Mouse (Mus musculus) Patski (cell line): ENCODE measurements around the gene Dhdh. TPM values are rescaled to one million over a fixed set of nuclear protein-coding genes. Genes with fewer than 3 reads are reported as not detected.
A peak's percentile ranks its signal among the peaks of the same experiment; 100 is the strongest.
"Not testable (repeated sequence)": the region's sequence is repeated elsewhere in the genome, so short reads cannot be mapped to it uniquely, and the experiment has no call there.

Source experiments
- ATAC-seq: fragments of 100-300 bp; one replicate; pipeline ENCODE4 v1.8.0; 2021
- CTCF ChIA-PET: fragments of 350-600 bp; sonication (Branson Sonifier 250); formaldehyde crosslinking; loops from one replicate; lab custom pipeline; 2022; ENCODE audit warnings: inconsistent platforms; lab: Charles Lee
- POLR2A ChIA-PET: fragments of 350-600 bp; sonication (Branson Sonifier 250); formaldehyde crosslinking; loops from one replicate; lab custom pipeline; 2022; ENCODE audit warnings: antibody characterized with exemption, inconsistent platforms; lab: Charles Lee
- DNase-seq: peaks from one replicate; pipeline ENCODE4 v3.0.0-alpha.2; 2011; ENCODE audit warnings: low read depth, low spot score
- H3K27me3 ChIP-seq: fragments of 371-371 bp; one replicate; pipeline ENCODE4 v1.5.1; 2021
- CTCF ChIP-seq: fragments of 100-300 bp; IDR thresholded peaks from one replicate; pipeline ENCODE4 v1.5.1; 2021
- in situ Hi-C: fragments of 300-500 bp; cut with MboI; formaldehyde crosslinking; loops from 3 replicates; pipeline ENCODE4 v1.11.1; 2018; ENCODE audit warnings: low pct_unique_long_range_greater_than_20kb, mixed read lengths
- polyA plus RNA-seq: library from polyadenylated mRNA; unstranded; gene quantifications from one replicate; pipeline ENCODE4 v1.2.3, GENCODE M21; 2021

The Dhdh gene
- polyA plus RNA-seq, 1 experiment from 2014 or later, result 0.06 TPM

DNA sequence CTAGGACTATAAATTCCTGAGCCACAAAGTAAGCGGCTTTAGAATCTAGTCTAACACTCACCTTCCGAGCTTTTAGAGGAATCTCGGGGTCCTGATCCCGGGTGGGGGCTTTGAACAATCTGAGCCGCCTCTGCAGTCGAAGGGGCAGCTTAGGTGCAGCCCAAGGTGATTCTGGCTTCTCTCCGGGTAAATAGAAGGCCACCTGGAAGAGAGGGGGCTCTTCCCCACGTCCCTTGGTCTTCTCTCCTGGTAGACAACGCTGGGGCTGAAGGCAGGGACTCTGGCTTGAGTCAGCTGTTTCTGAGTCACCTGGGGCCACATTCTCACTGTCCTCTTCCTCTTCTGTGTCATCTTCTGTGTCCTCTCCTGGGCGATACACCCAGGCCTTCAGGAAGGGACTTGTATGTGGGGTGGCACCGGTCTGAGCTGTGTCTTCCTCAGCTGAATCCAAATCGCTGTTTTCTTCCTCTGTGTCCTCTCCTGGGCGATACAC lies 35.1 kb upstream of the Dhdh start:
- no peaks in the 10 kb centered on the region for H3K27me3 ChIP-seq
- ATAC-seq (no peak), DNase-seq (no peak)
- no peak for TF ChIP-seq CTCF
- in situ Hi-C loops, result no loop called here
- CTCF ChIA-PET, result interaction anchor here (1.0 to 2.6 kb wide), 4 partner anchors 13 to 159 kb away, joined by 4 to 8 read pairs (median 6); partner anchors contain the start of gene Nucb1
- POLR2A ChIA-PET, result interaction anchor here (0.7 kb wide), 1 partner anchor 123 kb away, joined by 3 read pairs; no protein-coding TSS in a partner anchor

DNA sequence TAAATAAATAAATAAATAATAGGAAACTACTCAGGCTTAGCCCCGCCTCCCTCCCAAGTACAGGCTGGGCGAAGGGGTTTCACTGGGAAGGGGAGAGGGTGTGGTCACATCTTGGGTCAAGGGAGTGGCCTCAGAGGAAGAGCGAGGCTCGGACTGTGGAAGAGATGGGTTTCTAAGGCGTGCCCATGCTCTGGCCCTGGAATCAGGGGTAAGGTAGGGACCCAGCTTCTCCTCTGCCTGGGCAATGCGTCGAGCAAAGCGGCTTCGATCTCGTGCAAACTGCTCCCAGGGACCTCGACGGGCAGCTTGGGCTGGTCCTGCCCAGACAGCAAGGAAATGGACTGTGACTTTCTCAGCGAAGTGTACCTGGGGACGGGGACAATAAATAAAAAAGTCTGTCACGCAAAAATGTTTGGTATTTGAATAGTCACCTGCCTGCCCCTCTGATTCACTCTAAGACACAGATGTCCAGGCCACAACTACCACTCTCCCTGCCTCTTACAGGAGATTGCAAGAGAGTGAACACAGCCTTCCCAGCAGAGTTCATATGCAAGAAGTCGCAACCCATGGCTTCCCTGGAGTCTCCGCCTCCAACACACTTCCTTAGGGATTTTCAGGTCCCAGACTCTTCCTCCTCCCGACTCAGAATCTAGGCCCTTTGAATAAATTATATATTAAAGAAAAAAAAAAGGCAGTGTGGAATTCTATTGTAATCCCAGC lies 34.5 kb upstream of the Dhdh start:
- ChIA-PET POLR2A (interaction anchor here (0.7 kb wide), 1 partner anchor 124 kb away, joined by 3 read pairs; no protein-coding TSS in a partner anchor), CTCF (interaction anchor here (1.0 to 2.6 kb wide), 4 partner anchors 13 to 159 kb away, joined by 4 to 8 read pairs (median 6); partner anchors contain the start of gene Nucb1)
- in situ Hi-C loops, result no loop called here
- no peak for TF ChIP-seq CTCF
- no peaks in the 10 kb centered on the region for H3K27me3 ChIP-seq
- ATAC-seq (peak; percentile 14), DNase-seq (no peak)

DNA sequence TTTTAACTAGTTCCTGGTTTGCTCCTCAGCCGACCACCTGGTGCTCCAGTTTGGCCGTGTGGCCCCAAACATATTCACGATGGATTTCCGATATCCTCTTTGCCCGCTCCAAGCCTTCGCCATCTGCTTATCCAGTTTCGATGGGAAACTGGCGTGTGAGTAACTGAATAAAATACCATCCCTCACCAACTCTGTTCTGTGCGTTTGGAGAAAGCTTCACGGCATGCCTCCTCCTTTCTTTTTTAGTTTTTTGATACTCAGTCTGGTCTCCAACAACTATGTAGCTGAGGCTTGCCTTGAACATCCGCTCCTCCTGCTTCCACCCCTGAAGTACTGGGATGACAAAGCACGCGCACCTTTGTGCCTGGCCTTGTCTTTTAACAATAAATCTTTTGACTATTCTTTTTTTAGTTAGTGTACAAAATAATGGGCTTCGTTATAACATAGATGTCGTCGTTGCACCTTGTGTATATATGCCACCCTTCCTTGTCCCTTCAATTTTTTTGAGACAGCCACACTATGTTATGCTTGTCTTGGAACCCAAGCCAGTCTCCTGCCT lies 33.7 kb upstream of the Dhdh start:
- in situ Hi-C loops, result no loop called here
- TF ChIP-seq CTCF, result no peak
- CTCF ChIA-PET, result interaction anchor here (0.6 to 2.6 kb wide), 5 partner anchors 17 to 160 kb away, joined by 3 to 8 read pairs (median 6); no protein-coding TSS in a partner anchor
- no peak for ATAC-seq
- POLR2A ChIA-PET, result interaction anchor here (0.8 to 1.1 kb wide), 2 partner anchors 16 to 47 kb away, joined by 3 to 4 read pairs; no protein-coding TSS in a partner anchor
- no peak for DNase-seq
- H3K27me3 ChIP-seq, result no peaks in the 10 kb centered on the region

GRCm38 (mm10) chr7:45521728-45522184 lies 33.2 kb upstream of the Dhdh start:
- ATAC-seq, result no peak
- in situ Hi-C loops, result no loop called here
- DNase-seq, result no peak
- TF ChIP-seq CTCF, result no peak
- H3K27me3 ChIP-seq, result no peaks in the 10 kb centered on the region
- ChIA-PET POLR2A (interaction anchor here (0.8 to 1.1 kb wide), 2 partner anchors 17 to 47 kb away, joined by 3 to 4 read pairs; no protein-coding TSS in a partner anchor), CTCF (interaction anchor here (0.6 to 2.6 kb wide), 5 partner anchors 17 to 161 kb away, joined by 3 to 8 read pairs (median 6); no protein-coding TSS in a partner anchor)

DNA sequence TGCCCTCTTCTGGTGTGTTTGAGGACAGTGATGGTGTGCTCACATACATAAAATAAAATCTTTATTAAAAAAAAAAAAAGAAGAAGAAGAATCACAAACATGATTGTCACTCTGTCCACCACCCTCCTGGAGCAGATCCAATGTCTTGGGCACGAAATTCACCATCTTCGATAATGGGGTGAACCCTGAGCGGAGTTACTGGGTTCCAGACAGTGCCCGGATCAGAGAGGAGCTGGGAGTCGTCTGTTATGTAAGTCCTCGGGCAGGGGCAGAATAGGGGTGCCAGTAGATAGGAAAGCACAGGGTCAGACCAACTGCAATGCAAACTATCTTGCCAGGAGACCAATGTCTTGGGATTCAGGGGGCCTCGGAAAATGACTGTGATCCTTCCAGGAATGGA lies 32.0 kb upstream of the Dhdh start:
- POLR2A ChIA-PET, result no interaction called here
- CTCF ChIA-PET, result interaction anchor here (1.7 kb wide), 1 partner anchor 41 kb away, joined by 6 read pairs; no protein-coding TSS in a partner anchor
- no peak for TF ChIP-seq CTCF
- in situ Hi-C loops, result no loop called here
- H3K27me3 ChIP-seq, result no peaks in the 10 kb centered on the region
- DNase-seq (no peak), ATAC-seq (no peak)

GRCm38 (mm10) chr7:45519345-45520120 lies 30.9 kb upstream of the Dhdh start:
- DNase-seq, result no peak
- ATAC-seq, result no peak
- no peaks in the 10 kb centered on the region for H3K27me3 ChIP-seq
- TF ChIP-seq CTCF, result no peak
- in situ Hi-C loops, result no loop called here
- POLR2A ChIA-PET, result no interaction called here
- CTCF ChIA-PET, result no interaction called here

GRCm38 (mm10) chr7:45518618-45519017 lies 30.0 kb upstream of the Dhdh start:
- no peaks in the 10 kb centered on the region for H3K27me3 ChIP-seq
- ATAC-seq, result no peak
- in situ Hi-C loops, result no loop called here
- CTCF ChIA-PET, result no interaction called here
- TF ChIP-seq CTCF, result no peak
- POLR2A ChIA-PET, result no interaction called here
- no peak for DNase-seq

GRCm38 (mm10) chr7:45516846-45517245 lies 28.2 kb upstream of the Dhdh start:
- in situ Hi-C loops, DNase-seq, POLR2A ChIA-PET, ATAC-seq, H3K27me3 ChIP-seq, CTCF ChIA-PET: not testable (repeated sequence)

- ATAC-seq (no peak), DNase-seq (no peak)
- CTCF ChIA-PET, result no interaction called here
- no peaks in the 10 kb centered on the region for H3K27me3 ChIP-seq
- POLR2A ChIA-PET, result no interaction called here
- no peak for TF ChIP-seq CTCF
- in situ Hi-C loops, result no loop called here
Observed at GRCm38 (mm10) chr7:45515436-45515835, 26.8 kb upstream of the Dhdh start.

- ATAC-seq (no peak), DNase-seq (no peak)
- ChIA-PET CTCF (no interaction called here), POLR2A (interaction anchor here (0.6 kb wide), 1 partner anchor 166 kb away, joined by 3 read pairs; no protein-coding TSS in a partner anchor)
- no peak for TF ChIP-seq CTCF
- in situ Hi-C loops, result no loop called here
- H3K27me3 ChIP-seq, result no peaks in the 10 kb centered on the region
Observed at GRCm38 (mm10) chr7:45514411-45514810, 25.8 kb upstream of the Dhdh start.
